Mouse (Mus musculus): ENCODE measurements around the gene Srrm3. TPM values are rescaled to one million over a fixed set of nuclear protein-coding genes. Genes with fewer than 3 reads are reported as not detected.

Srrm3 gene
- polyA plus RNA-seq, 1 experiment from 2014 or later = 0.11 TPM

- Histone ChIP-seq H3K4me2 (replicated peaks; ENCODE audit: low read depth, low read length) (no peak overlapping the region), H3K4me3 (ENCODE audit: low read length) (no peak overlapping the region), H3K27me3 (ENCODE audit: control insufficient read depth, insufficient read depth, low read length) (peaks cover 45% of the 10 kb centered on the region), H3K4me1 (ENCODE audit: control insufficient read depth, insufficient read depth, low read length) (peaks cover 15% of the 10 kb centered on the region; the same call in 1 of the 2 replicates), H3K9me3 (ENCODE audit: control insufficient read depth, low read length) (no peaks in the 10 kb centered on the region), H3K27ac (ENCODE audit: low read depth, low read length) (no peak overlapping the region), H3K36me3 (ENCODE audit: control insufficient read depth, insufficient read depth, low read length) (no peaks in the 10 kb centered on the region), H3K9ac (ENCODE audit: low read depth, low read length) (no peak overlapping the region)
- no peak for ATAC-seq (ENCODE audit: low FRiP score, low TSS enrichment)
- WGBS = 3% methylated on average over 14 of the region's 14 CpGs
Measured at GRCm38 (mm10) chr5:135851481-135851880, 44.8 kb downstream of the Srrm3 start.

DNA sequence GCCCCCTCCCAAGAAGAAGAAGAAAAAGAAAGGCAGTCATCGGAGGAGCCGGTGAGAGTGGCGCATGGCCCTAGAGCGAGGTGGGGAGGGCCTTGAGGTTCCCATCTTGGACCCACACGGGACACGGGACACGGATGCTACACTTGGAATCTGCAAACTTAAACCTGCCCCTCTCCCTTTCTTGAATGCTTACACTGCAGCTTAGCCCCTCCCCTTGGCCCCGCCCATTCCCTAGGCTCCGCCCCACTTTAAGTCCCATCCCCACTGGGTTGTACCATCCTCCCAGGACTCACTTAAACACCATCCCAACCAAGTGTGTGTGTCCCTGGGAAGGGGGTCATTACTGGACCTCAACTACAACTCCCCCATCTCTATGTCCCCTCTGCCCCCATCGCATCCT lies 45.7 kb downstream of the Srrm3 start:
- WGBS = under 1% methylated on average over 10 of the region's 10 CpGs
- no peak for ATAC-seq (ENCODE audit: low FRiP score, low TSS enrichment)
- Histone ChIP-seq H3K4me1 (ENCODE audit: control insufficient read depth, insufficient read depth, low read length) (peaks cover 15% of the 10 kb centered on the region; the same call in 1 of the 2 replicates), H3K27ac (ENCODE audit: low read depth, low read length) (no peak overlapping the region), H3K4me3 (ENCODE audit: low read length) (peak overlapping the region; percentile 1; the same call in 1 of the 2 replicates), H3K9me3 (ENCODE audit: control insufficient read depth, low read length) (no peaks in the 10 kb centered on the region), H3K27me3 (ENCODE audit: control insufficient read depth, insufficient read depth, low read length) (peaks cover 54% of the 10 kb centered on the region), H3K4me2 (replicated peaks; ENCODE audit: low read depth, low read length) (peak overlapping the region; percentile 21; the same call in 1 of the 2 replicates), H3K36me3 (ENCODE audit: control insufficient read depth, insufficient read depth, low read length) (no peaks in the 10 kb centered on the region), H3K9ac (ENCODE audit: low read depth, low read length) (no peak overlapping the region)

GRCm38 (mm10) chr5:135853731-135854130 lies 47.0 kb downstream of the Srrm3 start:
- WGBS = 57% methylated on average over 7 of the region's 7 CpGs
- ATAC-seq (ENCODE audit: low FRiP score, low TSS enrichment) = no peak
- H3K36me3 ChIP-seq (ENCODE audit: control insufficient read depth, insufficient read depth, low read length) = no peaks in the 10 kb centered on the region
- H3K4me1 ChIP-seq (ENCODE audit: control insufficient read depth, insufficient read depth, low read length) = peaks cover 15% of the 10 kb centered on the region; the same call in 1 of the 2 replicates
- H3K9ac ChIP-seq (ENCODE audit: low read depth, low read length) = no peak overlapping the region
- no peak overlapping the region for H3K27ac ChIP-seq (ENCODE audit: low read depth, low read length)
- H3K27me3 ChIP-seq (ENCODE audit: control insufficient read depth, insufficient read depth, low read length) = peaks cover 63% of the 10 kb centered on the region
- no peak overlapping the region for H3K4me3 ChIP-seq (ENCODE audit: low read length)
- H3K9me3 ChIP-seq (ENCODE audit: control insufficient read depth, low read length) = no peaks in the 10 kb centered on the region
- no peak overlapping the region for H3K4me2 ChIP-seq (replicated peaks; ENCODE audit: low read depth, low read length)

DNA sequence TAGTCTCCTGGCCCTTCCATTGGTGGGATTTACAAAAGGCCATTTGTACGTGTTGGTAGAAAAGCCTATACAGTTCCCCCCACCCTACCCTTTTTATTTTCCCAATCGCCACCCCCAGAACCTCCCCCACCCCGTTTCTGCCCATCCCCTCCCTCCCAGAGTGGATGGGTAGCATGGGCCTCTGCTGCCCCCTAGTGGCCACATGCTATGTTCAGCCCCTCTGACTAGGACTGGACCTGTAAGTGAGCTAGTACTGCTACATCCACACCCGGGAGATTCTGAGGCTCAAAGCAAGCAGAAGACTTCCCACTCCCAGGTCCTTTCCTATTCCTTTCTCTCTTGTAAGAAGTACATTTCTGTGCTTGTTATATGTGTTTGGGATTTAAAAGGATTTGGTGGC lies 48.5 kb downstream of the Srrm3 start:
- Histone ChIP-seq H3K4me2 (replicated peaks; ENCODE audit: low read depth, low read length) (no peak overlapping the region), H3K4me1 (ENCODE audit: control insufficient read depth, insufficient read depth, low read length) (peaks cover 15% of the 10 kb centered on the region; the same call in 1 of the 2 replicates), H3K27ac (ENCODE audit: low read depth, low read length) (no peak overlapping the region), H3K4me3 (ENCODE audit: low read length) (no peak overlapping the region), H3K27me3 (ENCODE audit: control insufficient read depth, insufficient read depth, low read length) (peaks cover 58% of the 10 kb centered on the region), H3K36me3 (ENCODE audit: control insufficient read depth, insufficient read depth, low read length) (no peaks in the 10 kb centered on the region), H3K9me3 (ENCODE audit: control insufficient read depth, low read length) (no peaks in the 10 kb centered on the region), H3K9ac (ENCODE audit: low read depth, low read length) (no peak overlapping the region)
- ATAC-seq (ENCODE audit: low FRiP score, low TSS enrichment) = no peak
- WGBS = 2% methylated on average over 4 of the region's 4 CpGs

- Histone ChIP-seq H3K4me2 (replicated peaks; ENCODE audit: low read depth, low read length) (no peak overlapping the region), H3K27ac (ENCODE audit: low read depth, low read length) (no peak overlapping the region), H3K27me3 (ENCODE audit: control insufficient read depth, insufficient read depth, low read length) (peaks cover 51% of the 10 kb centered on the region), H3K36me3 (ENCODE audit: control insufficient read depth, insufficient read depth, low read length) (no peaks in the 10 kb centered on the region), H3K4me3 (ENCODE audit: low read length) (no peak overlapping the region), H3K9me3 (ENCODE audit: control insufficient read depth, low read length) (no peaks in the 10 kb centered on the region), H3K4me1 (ENCODE audit: control insufficient read depth, insufficient read depth, low read length) (peaks cover 11% of the 10 kb centered on the region), H3K9ac (ENCODE audit: low read depth, low read length) (no peak overlapping the region)
- WGBS = 21% methylated on average over 8 of the region's 8 CpGs
- ATAC-seq (ENCODE audit: low FRiP score, low TSS enrichment) = no peak
Measured at GRCm38 (mm10) chr5:135866662-135867061, 60.0 kb downstream of the Srrm3 start.

DNA sequence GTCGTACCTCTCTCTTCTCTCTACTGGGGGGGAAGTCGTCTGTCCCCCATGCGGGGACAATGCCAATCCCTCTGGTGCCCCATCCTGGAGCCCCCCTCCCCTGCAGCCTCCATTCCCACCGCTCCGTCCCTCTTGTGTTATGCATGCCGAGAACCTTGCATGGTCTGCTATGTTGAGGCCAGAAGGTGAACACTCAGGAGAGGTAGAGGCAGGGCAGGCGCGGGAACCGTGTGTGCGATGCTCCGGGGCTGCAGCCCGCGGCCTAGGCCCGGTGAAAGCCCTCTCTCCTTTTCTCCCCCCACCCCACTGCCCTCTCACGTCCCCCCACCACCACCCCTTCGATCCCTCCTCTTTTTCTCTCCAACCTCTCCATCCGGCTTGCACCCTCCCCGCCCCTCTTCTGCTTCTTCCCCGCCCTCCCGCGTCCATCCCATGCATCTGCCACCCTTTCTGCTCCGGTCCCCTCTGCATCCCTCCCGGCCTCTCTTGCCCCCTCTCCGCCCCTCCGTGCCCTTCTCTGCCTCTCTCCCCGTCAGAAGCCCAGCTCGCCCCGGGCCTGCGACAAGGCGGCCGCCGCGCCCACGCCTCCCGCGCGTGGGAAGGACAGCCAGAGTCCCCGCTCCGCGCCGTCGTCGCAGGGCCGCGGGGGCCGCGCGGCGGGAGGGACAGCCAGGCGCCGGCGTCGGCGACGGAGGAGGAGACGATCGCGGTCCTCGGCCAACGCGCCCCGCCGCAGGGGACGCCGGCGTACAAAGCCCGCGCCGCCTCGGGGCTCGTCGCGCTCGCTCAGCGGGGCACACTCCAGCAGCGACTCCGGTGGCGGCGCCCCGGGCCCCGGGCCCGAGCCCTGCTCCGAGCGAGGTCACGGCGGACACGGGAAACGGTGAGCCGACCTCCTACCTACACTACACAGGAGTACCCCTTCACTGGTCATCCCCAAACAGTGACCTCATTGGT lies 61.2 kb downstream of the Srrm3 start:
- peaks cover 51% of the 10 kb centered on the region for H3K27me3 ChIP-seq (ENCODE audit: control insufficient read depth, insufficient read depth, low read length)
- H3K27ac ChIP-seq (ENCODE audit: low read depth, low read length) = no peak overlapping the region
- ATAC-seq (ENCODE audit: low FRiP score, low TSS enrichment) = peak; percentile 50

DNA sequence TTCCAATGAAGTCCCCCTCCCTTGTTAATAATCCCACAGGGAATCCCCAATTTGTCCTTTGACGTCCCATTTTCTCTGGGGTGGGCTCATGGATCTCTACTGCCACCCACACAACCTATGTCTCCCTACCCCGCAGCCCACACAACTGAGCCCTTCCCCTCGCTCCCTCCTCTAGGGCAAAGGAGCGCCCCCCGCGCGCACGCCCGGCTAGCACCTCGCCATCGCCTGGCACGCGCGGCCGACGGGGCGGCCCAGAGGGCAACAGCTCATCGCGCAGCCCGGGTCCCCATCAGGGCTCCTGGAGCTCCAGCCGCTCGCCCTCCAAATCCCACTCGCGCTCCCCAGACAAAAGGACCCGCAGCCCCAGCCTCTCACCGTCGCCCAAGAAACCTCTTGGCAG lies 62.0 kb downstream of the Srrm3 start:
- Histone ChIP-seq H3K4me2 (replicated peaks; ENCODE audit: low read depth, low read length) (peak overlapping the region; percentile 87), H3K4me3 (ENCODE audit: low read length) (peak overlapping the region; percentile 48), H3K27ac (ENCODE audit: low read depth, low read length) (no peak overlapping the region), H3K9me3 (ENCODE audit: control insufficient read depth, low read length) (no peaks in the 10 kb centered on the region), H3K27me3 (ENCODE audit: control insufficient read depth, insufficient read depth, low read length) (peaks cover 49% of the 10 kb centered on the region), H3K36me3 (ENCODE audit: control insufficient read depth, insufficient read depth, low read length) (no peaks in the 10 kb centered on the region), H3K4me1 (ENCODE audit: control insufficient read depth, insufficient read depth, low read length) (peaks cover 11% of the 10 kb centered on the region), H3K9ac (ENCODE audit: low read depth, low read length) (no peak overlapping the region; the same call in 1 of the 2 replicates)
- no peak for ATAC-seq (ENCODE audit: low FRiP score, low TSS enrichment)
- WGBS = 2% methylated on average over 27 of the region's 27 CpGs

More for the DNA sequence above, 61.2 kb downstream of the Srrm3 start:
- Histone ChIP-seq H3K9ac (ENCODE audit: low read depth, low read length) (peak overlapping the region; percentile 52), H3K4me3 (ENCODE audit: low read length) (peak overlapping the region; percentile 48), H3K36me3 (ENCODE audit: control insufficient read depth, insufficient read depth, low read length) (no peaks in the 10 kb centered on the region), H3K9me3 (ENCODE audit: control insufficient read depth, low read length) (no peaks in the 10 kb centered on the region), H3K4me2 (replicated peaks; ENCODE audit: low read depth, low read length) (peak overlapping the region; percentile 87), H3K4me1 (ENCODE audit: control insufficient read depth, insufficient read depth, low read length) (peaks cover 11% of the 10 kb centered on the region)
- 1% methylated on average over 83 of the region's 89 CpGs for WGBS

DNA sequence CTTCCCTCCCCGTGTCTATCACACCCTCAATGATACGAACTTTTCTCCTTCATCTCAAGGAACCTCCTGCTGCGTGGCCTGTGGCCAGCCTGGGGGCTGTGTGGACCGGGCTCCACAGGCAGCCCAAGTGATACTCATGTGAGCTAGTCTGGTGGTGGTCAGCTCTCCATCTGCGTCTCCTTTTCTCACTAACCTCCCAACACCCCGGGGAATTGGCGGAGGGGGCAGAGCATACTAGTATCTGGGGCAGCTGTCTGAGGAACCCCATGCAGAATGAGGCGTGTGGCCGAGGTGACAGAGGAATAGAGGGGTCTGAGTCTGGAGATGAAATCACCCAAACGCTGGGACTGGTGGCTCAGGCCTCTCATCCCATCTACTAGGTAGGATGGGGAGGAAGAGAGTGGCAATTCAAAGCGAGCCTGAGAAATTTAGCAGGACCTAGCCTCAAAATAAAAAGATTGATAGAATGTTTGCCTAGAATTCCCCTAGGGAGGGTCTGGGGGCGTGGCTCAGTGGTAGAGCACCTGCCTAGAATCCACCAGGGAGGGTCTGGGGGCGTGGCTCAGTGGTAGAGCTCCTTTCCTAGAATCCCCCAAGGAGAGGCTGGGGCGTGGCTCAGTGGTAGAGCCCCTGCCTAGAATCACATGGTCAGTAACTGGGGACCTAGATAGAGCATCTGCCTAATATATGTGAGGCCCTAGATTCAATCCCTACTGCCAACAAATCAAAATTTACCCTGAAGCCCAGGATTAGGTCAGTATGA lies 63.2 kb downstream of the Srrm3 start:
- Histone ChIP-seq H3K36me3 (ENCODE audit: control insufficient read depth, insufficient read depth, low read length) (no peaks in the 10 kb centered on the region), H3K9ac (ENCODE audit: low read depth, low read length) (no peak overlapping the region), H3K27me3 (ENCODE audit: control insufficient read depth, insufficient read depth, low read length) (peaks cover 48% of the 10 kb centered on the region), H3K27ac (ENCODE audit: low read depth, low read length) (no peak overlapping the region), H3K4me3 (ENCODE audit: low read length) (no peak overlapping the region), H3K4me2 (replicated peaks; ENCODE audit: low read depth, low read length) (no peak overlapping the region), H3K9me3 (ENCODE audit: control insufficient read depth, low read length) (no peaks in the 10 kb centered on the region), H3K4me1 (ENCODE audit: control insufficient read depth, insufficient read depth, low read length) (peaks cover 11% of the 10 kb centered on the region)
- ATAC-seq (ENCODE audit: low FRiP score, low TSS enrichment) = no peak
- 64% methylated on average over 14 of the region's 14 CpGs for WGBS
